Mouse (Mus musculus) midbrain, embryonic 10.5 days (tissue): ENCODE results near the gene Tnnt3. TPM values are rescaled to one million over a fixed set of nuclear protein-coding genes. Genes with fewer than 3 reads are reported as not detected.

Source experiments
- DNase-seq: peaks from one replicate; pipeline ENCODE4 v3.0.0-alpha.2; 2017; ENCODE audit warnings: low spot score
- H3K27ac ChIP-seq: fragments of 300-500 bp; sonication (generic); replicated peaks from 2 replicates; pipeline ENCODE4 v1.5.1; 2016; ENCODE audit warnings: mild to moderate bottlenecking
- H3K27me3 ChIP-seq: fragments of 300-500 bp; sonication (generic); 2 replicates; pipeline ENCODE4 v1.6.1; 2016; ENCODE audit warnings: low read depth, mild to moderate bottlenecking; ENCODE audit not compliant: poor library complexity, severe bottlenecking
- H3K36me3 ChIP-seq: fragments of 300-500 bp; sonication (generic); 2 replicates; pipeline ENCODE4 v1.6.1; 2016; ENCODE audit warnings: mild to moderate bottlenecking, moderate library complexity
- H3K4me1 ChIP-seq: fragments of 300-500 bp; sonication (generic); 2 replicates; pipeline ENCODE4 v1.6.1; 2016
- H3K4me3 ChIP-seq: fragments of 300-500 bp; sonication (generic); 2 replicates; pipeline ENCODE4 v1.5.1; 2016; ENCODE audit warnings: mild to moderate bottlenecking, moderate library complexity
- H3K9me3 ChIP-seq: fragments of 300-500 bp; sonication (generic); replicated peaks from 2 replicates; pipeline ENCODE4 v1.6.1; 2016; ENCODE audit warnings: mild to moderate bottlenecking
- WGBS: fragments of 180-500 bp; shearing (Covaris S2); methylation state at CpG from one replicate; pipeline ENCODE4 v1.1.7; 2016; 5-methylcytosine and 5-hydroxymethylcytosine counted together
- polyA plus RNA-seq: library from polyadenylated mRNA; unstranded; fragments of >200 nt; fragmentation: Nextera tagmentation; extraction: Ambion mirVana; gene quantifications from 2 replicates; pipeline ENCODE4 v1.2.1, GENCODE M21; 2016

The Tnnt3 gene
- polyA plus RNA-seq, 1 experiment from 2014 or later: 1.9 TPM

- H3K9me3 ChIP-seq: no peaks in the 10 kb centered on the region
- H3K27ac ChIP-seq: no peak overlapping the region
- DNase-seq: no peak
- H3K36me3 ChIP-seq: peaks cover 38% of the 10 kb centered on the region
- peaks cover 64% of the 10 kb centered on the region for H3K4me1 ChIP-seq
- 98% methylated on average over 5 of the region's 5 CpGs for WGBS
- H3K4me3 ChIP-seq: no peak overlapping the region
- H3K27me3 ChIP-seq: 0 out of 2 replicates have a peak, but pooled peaks cover 7% of the 10 kb centered on the region
Measured at GRCm38 (mm10) chr7:142535832-142536231, 37.2 kb downstream of the Tnnt3 start.

DNA sequence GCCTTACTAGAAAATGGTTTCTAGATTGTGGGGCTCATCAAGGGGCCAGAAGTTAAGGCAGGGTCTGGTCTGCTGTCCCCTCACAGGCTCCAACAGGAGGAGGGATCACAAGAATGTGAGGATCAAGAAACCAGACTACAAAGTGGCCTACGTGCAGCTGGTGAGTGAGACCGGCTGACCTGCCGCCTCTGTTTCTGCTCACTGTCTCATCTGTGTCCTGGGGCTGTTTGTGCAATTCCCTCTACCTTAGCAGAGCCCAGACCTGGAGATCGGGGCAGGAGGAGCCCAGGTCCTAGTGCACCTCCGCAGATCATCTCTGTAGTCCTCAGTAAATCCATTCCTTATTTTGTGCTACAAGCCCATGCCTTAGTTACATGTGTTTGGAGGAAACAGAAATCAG lies 38.5 kb downstream of the Tnnt3 start:
- Histone ChIP-seq H3K36me3 (peaks cover 47% of the 10 kb centered on the region), H3K4me1 (peaks cover 69% of the 10 kb centered on the region), H3K9me3 (no peaks in the 10 kb centered on the region), H3K27ac (no peak overlapping the region; the same call in 1 of the 2 replicates), H3K4me3 (no peak overlapping the region), H3K27me3 (no peaks in the 10 kb centered on the region)
- 71% methylated on average over 5 of the region's 5 CpGs for WGBS
- no peak for DNase-seq

GRCm38 (mm10) chr7:142537879-142538278 lies 39.2 kb downstream of the Tnnt3 start:
- Histone ChIP-seq H3K9me3 (no peaks in the 10 kb centered on the region), H3K4me1 (peaks cover 69% of the 10 kb centered on the region), H3K27ac (peak overlapping the region; percentile 84), H3K36me3 (peaks cover 47% of the 10 kb centered on the region), H3K27me3 (no peaks in the 10 kb centered on the region), H3K4me3 (no peak overlapping the region; the same call in 1 of the 2 replicates)
- DNase-seq: peak; percentile 85
- WGBS: 9% methylated on average over 6 of the region's 6 CpGs

DNA sequence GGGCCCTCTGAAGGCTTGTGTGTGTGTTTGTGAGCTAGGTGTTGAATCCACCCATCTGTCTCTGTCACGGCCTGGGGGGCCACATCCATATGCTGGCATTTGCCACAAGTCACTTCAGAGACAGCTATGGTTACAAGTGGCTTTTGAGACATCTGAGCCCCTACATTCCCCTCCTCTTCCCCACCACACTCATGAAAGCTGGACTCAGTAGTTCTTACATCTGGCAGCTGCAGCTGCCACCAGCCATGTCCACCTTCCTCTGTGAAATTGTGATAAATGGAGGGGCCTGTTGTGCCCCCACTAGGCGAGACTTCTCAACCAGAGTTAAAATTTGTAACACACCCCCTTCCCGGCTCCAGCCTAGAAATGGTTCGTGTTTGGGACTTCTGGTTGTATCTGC lies 39.7 kb downstream of the Tnnt3 start:
- Histone ChIP-seq H3K27ac (peak overlapping the region; percentile 84), H3K9me3 (no peaks in the 10 kb centered on the region), H3K27me3 (no peaks in the 10 kb centered on the region), H3K4me1 (peaks cover 69% of the 10 kb centered on the region), H3K4me3 (no peak overlapping the region; the same call in 1 of the 2 replicates), H3K36me3 (peaks cover 47% of the 10 kb centered on the region)
- WGBS: 26% methylated on average over 4 of the region's 4 CpGs
- no peak for DNase-seq

DNA sequence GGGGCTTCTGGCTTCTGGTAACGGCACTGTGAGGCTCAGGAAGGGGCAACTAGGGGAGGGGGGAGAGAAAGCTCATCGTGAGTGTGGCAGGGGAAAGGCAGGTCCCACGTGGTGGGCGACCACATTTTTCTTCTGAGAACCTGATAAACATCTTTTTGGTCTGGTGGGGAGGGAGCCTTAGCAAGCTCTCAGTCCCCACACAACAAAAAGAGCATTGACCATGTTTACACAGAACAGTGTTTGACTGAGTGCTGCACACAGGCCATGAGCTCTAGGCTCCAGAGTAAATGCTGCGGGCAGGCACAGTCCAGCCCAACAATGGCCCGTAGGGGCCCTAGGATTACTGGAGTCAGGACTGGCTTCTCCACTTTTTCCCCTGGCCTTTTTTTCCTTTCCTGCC lies 40.1 kb downstream of the Tnnt3 start:
- Histone ChIP-seq H3K4me1 (peaks cover 69% of the 10 kb centered on the region), H3K36me3 (peaks cover 47% of the 10 kb centered on the region), H3K27ac (peak overlapping the region; percentile 84), H3K27me3 (no peaks in the 10 kb centered on the region), H3K9me3 (no peaks in the 10 kb centered on the region), H3K4me3 (no peak overlapping the region; the same call in 1 of the 2 replicates)
- 16% methylated on average over 6 of the region's 6 CpGs for WGBS
- peak; percentile 47 for DNase-seq

DNA sequence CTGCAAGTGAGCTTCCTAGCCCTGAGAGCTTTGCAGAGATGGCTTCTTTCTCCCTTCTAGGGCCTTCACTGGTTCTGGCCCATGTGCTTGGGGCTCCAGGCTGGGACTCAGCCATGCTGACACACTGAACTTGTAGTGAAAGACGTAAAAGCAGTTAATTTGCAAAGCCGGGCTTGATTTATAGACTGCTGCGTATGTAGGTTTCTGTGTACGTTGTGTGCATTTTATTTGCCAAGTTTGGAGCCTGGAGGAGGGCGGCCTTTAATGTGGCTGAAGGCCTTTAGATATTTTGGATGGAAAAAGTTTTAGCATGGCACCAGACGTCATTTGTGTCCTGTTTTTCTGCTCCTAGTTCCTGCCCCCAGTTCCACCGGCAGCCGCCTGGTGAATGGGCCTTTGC lies 41.2 kb downstream of the Tnnt3 start:
- no peak for DNase-seq
- Histone ChIP-seq H3K27me3 (no peaks in the 10 kb centered on the region), H3K4me1 (peaks cover 63% of the 10 kb centered on the region), H3K4me3 (no peak overlapping the region), H3K36me3 (peaks cover 49% of the 10 kb centered on the region), H3K27ac (peak overlapping the region; percentile 84), H3K9me3 (no peaks in the 10 kb centered on the region)
- WGBS: 66% methylated on average over 8 of the region's 8 CpGs

DNA sequence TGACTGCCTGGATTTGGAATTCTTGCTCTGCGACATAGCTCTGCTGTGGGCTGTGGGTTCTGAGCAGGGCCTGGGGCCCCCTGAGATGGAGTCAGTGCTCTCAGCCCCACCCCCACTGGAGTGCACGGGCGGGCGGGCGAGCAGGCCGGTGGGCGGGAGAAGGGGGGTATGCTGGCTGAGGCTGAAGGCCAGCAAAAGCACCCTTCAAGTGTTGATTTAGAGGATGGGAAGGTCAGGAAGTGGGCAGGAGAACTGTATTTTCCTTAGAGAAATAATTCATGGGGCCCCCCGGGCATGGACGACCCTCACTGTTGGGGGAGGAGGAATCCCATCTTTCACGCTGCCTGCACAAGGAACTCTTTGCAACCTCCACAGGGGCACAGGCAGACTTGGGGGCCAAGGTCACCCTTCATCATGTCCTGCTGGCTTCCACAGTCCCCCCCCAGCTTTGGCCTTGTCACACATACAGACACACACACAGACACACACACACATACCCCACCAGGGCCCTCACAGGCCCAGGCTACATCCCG lies 44.2 kb downstream of the Tnnt3 start:
- Histone ChIP-seq H3K9me3 (no peaks in the 10 kb centered on the region), H3K27ac (peak overlapping the region; percentile 82), H3K4me1 (peaks cover 75% of the 10 kb centered on the region), H3K4me3 (no peak overlapping the region), H3K36me3 (peaks cover 32% of the 10 kb centered on the region), H3K27me3 (no peaks in the 10 kb centered on the region)
- WGBS: 23% methylated on average over 11 of the region's 11 CpGs
- DNase-seq: peak; percentile 49

GRCm38 (mm10) chr7:142545967-142546366 lies 47.3 kb downstream of the Tnnt3 start:
- Histone ChIP-seq H3K9me3 (no peaks in the 10 kb centered on the region), H3K36me3 (peaks cover 15% of the 10 kb centered on the region), H3K27me3 (peaks cover 4% of the 10 kb centered on the region; the same call in 1 of the 2 replicates), H3K4me1 (peaks cover 60% of the 10 kb centered on the region), H3K27ac (no peak overlapping the region; the same call in 1 of the 2 replicates), H3K4me3 (no peak overlapping the region)
- DNase-seq: no peak
- 83% methylated on average over 7 of the region's 7 CpGs for WGBS

- H3K9me3 ChIP-seq: no peaks in the 10 kb centered on the region
- H3K27me3 ChIP-seq: peaks cover 4% of the 10 kb centered on the region; the same call in 1 of the 2 replicates
- H3K27ac ChIP-seq: peak overlapping the region; percentile 71
- no peak for DNase-seq
- peaks cover 51% of the 10 kb centered on the region for H3K4me1 ChIP-seq
- H3K4me3 ChIP-seq: no peak overlapping the region
- peaks cover 8% of the 10 kb centered on the region for H3K36me3 ChIP-seq
- WGBS: 65% methylated on average over 2 of the region's 2 CpGs
Measured at GRCm38 (mm10) chr7:142547874-142548273, 49.2 kb downstream of the Tnnt3 start.

GRCm38 (mm10) chr7:142548706-142549105 lies 50.1 kb downstream of the Tnnt3 start:
- Histone ChIP-seq H3K27ac (peak overlapping the region; percentile 71), H3K4me1 (peaks cover 50% of the 10 kb centered on the region), H3K4me3 (no peak overlapping the region), H3K9me3 (no peaks in the 10 kb centered on the region), H3K27me3 (peaks cover 4% of the 10 kb centered on the region; the same call in 1 of the 2 replicates), H3K36me3 (peaks cover 8% of the 10 kb centered on the region)
- 14% methylated on average over 6 of the region's 6 CpGs for WGBS
- DNase-seq: no peak

GRCm38 (mm10) chr7:142549941-142550763 lies 51.5 kb downstream of the Tnnt3 start:
- WGBS: 87% methylated on average over 10 of the region's 10 CpGs
- Histone ChIP-seq H3K4me1 (peaks cover 56% of the 10 kb centered on the region), H3K9me3 (no peaks in the 10 kb centered on the region), H3K27ac (no peak overlapping the region), H3K4me3 (no peak overlapping the region), H3K36me3 (peaks cover 3% of the 10 kb centered on the region), H3K27me3 (peaks cover 7% of the 10 kb centered on the region)
- no peak for DNase-seq

GRCm38 (mm10) chr7:142550935-142551373 lies 52.3 kb downstream of the Tnnt3 start:
- peaks cover 58% of the 10 kb centered on the region for H3K4me1 ChIP-seq
- no peak overlapping the region for H3K27ac ChIP-seq
- DNase-seq: no peak
- 83% methylated on average over 14 of the region's 14 CpGs for WGBS
- no peaks in the 10 kb centered on the region for H3K9me3 ChIP-seq
- H3K27me3 ChIP-seq: peaks cover 14% of the 10 kb centered on the region
- H3K4me3 ChIP-seq: no peak overlapping the region
- no peaks in the 10 kb centered on the region for H3K36me3 ChIP-seq

- peaks cover 62% of the 10 kb centered on the region for H3K4me1 ChIP-seq
- 96% methylated on average over 5 of the region's 5 CpGs for WGBS
Measured at GRCm38 (mm10) chr7:142551691-142552090, 53.1 kb downstream of the Tnnt3 start.

More at GRCm38 (mm10) chr7:142551691-142552090, 53.1 kb downstream of the Tnnt3 start:
- no peaks in the 10 kb centered on the region for H3K36me3 ChIP-seq
- DNase-seq: no peak
- no peak overlapping the region; the same call in 1 of the 2 replicates for H3K27ac ChIP-seq
- no peak overlapping the region for H3K4me3 ChIP-seq
- H3K27me3 ChIP-seq: peaks cover 19% of the 10 kb centered on the region
- no peaks in the 10 kb centered on the region for H3K9me3 ChIP-seq
